Mouse (Mus musculus) adipocyte (in vitro differentiated cells): ENCODE measurements around the gene Pbrm1.
A peak's percentile ranks its signal among the peaks of the same experiment; 100 is the strongest.

Experiments used
- DNase-seq: peaks from one replicate; pipeline ENCODE4 v3.0.0-alpha.2; 2016; ENCODE audit warnings: low spot score

Pbrm1 gene

GRCm38 (mm10) chr14:31133023-31133665, 114.2 kb downstream of the Pbrm1 start:
- DNase-seq, result no peak

- DNase-seq, result no peak
Measured at GRCm38 (mm10) chr14:31134015-31135000, 115.4 kb downstream of the Pbrm1 start.

GRCm38 (mm10) chr14:31135495-31136410, 116.8 kb downstream of the Pbrm1 start:
- no peak for DNase-seq

- DNase-seq, result no peak
Measured at GRCm38 (mm10) chr14:31136411-31137280, 117.7 kb downstream of the Pbrm1 start.

GRCm38 (mm10) chr14:31137281-31137595, 118.3 kb downstream of the Pbrm1 start:
- DNase-seq, result no peak

- no peak for DNase-seq
Measured at GRCm38 (mm10) chr14:31137791-31138190, 118.9 kb downstream of the Pbrm1 start.

GRCm38 (mm10) chr14:31138219-31138896, 119.4 kb downstream of the Pbrm1 start:
- DNase-seq, result no peak

GRCm38 (mm10) chr14:31138897-31139429, 120.0 kb downstream of the Pbrm1 start:
- no peak for DNase-seq

GRCm38 (mm10) chr14:31139666-31140065, 120.7 kb downstream of the Pbrm1 start:
- no peak for DNase-seq

- DNase-seq, result no peak
Measured at GRCm38 (mm10) chr14:31140141-31140540, 121.2 kb downstream of the Pbrm1 start.

GRCm38 (mm10) chr14:31141011-31141410, 122.1 kb downstream of the Pbrm1 start:
- no peak for DNase-seq

- DNase-seq, result no peak
Measured at GRCm38 (mm10) chr14:31145694-31146093, 126.8 kb downstream of the Pbrm1 start.

GRCm38 (mm10) chr14:31160196-31161150, 141.5 kb downstream of the Pbrm1 start:
- DNase-seq, result no peak

GRCm38 (mm10) chr14:31161191-31161590, 142.3 kb downstream of the Pbrm1 start:
- DNase-seq, result no peak

GRCm38 (mm10) chr14:31161638-31162037, 142.7 kb downstream of the Pbrm1 start:
- no peak for DNase-seq

- DNase-seq, result peak; percentile 12
Measured at GRCm38 (mm10) chr14:31164067-31164466, 145.1 kb downstream of the Pbrm1 start.

GRCm38 (mm10) chr14:31165010-31165409, 146.1 kb downstream of the Pbrm1 start:
- no peak for DNase-seq

- DNase-seq, result no peak
Measured at GRCm38 (mm10) chr14:31165458-31165857, 146.5 kb downstream of the Pbrm1 start.

GRCm38 (mm10) chr14:31165991-31166630, 147.2 kb downstream of the Pbrm1 start:
- no peak for DNase-seq
